Mouse (Mus musculus) stomach, postnatal 0 days (tissue): ENCODE data around the gene Erlec1. TPM values are rescaled to one million over a fixed set of nuclear protein-coding genes. Genes with fewer than 3 reads are reported as not detected.

Source experiments
- ATAC-seq: fragments of 200-750 bp; cut with Nextera tagmentation; 2 replicates; pipeline ENCODE4 v1.8.0; 2017; ENCODE audit not compliant: low FRiP score, low TSS enrichment
- DNase-seq: peaks from one replicate; pipeline ENCODE4 v3.0.0-alpha.2; 2016; ENCODE audit warnings: low spot score
- H3K27ac ChIP-seq: fragments of 300-500 bp; sonication (generic); replicated peaks from 2 replicates; pipeline ENCODE4 v1.5.1; 2014; ENCODE audit warnings: mild to moderate bottlenecking, control low read depth
- H3K27me3 ChIP-seq: fragments of 300-500 bp; sonication (generic); 2 replicates; pipeline ENCODE4 v1.6.1; 2014; ENCODE audit warnings: low read length; ENCODE audit not compliant: control insufficient read depth, insufficient read depth
- H3K36me3 ChIP-seq: fragments of 300-500 bp; sonication (generic); 2 replicates; pipeline ENCODE4 v1.6.1; 2014; ENCODE audit warnings: low read length, mixed read lengths; ENCODE audit not compliant: control insufficient read depth, insufficient read depth
- H3K4me1 ChIP-seq: fragments of 300-500 bp; sonication (generic); replicated peaks from 2 replicates; pipeline ENCODE4 v1.6.1; 2014; ENCODE audit warnings: antibody characterized with exemption; ENCODE audit not compliant: control insufficient read depth, insufficient read depth
- H3K4me2 ChIP-seq: fragments of 300-500 bp; sonication (generic); replicated peaks from 2 replicates; pipeline ENCODE4 v1.6.1; 2014; ENCODE audit warnings: low read depth, mild to moderate bottlenecking, control low read depth, moderate library complexity
- H3K4me3 ChIP-seq: fragments of 300-500 bp; sonication (generic); 2 replicates; pipeline ENCODE4 v1.5.1; 2014; ENCODE audit warnings: low read depth, low read length, control low read depth
- H3K9ac ChIP-seq: fragments of 300-500 bp; sonication (generic); 2 replicates; pipeline ENCODE4 v1.6.1; 2014; ENCODE audit warnings: mild to moderate bottlenecking, low read length, control low read depth, mixed read lengths
- H3K9me3 ChIP-seq: fragments of 300-500 bp; sonication (generic); 2 replicates; pipeline ENCODE4 v1.6.1; 2016; ENCODE audit warnings: low read length; ENCODE audit not compliant: control insufficient read depth
- CTCF ChIP-seq: IDR thresholded peaks from 2 replicates; pipeline ENCODE4 v1.5.1; 2016; ENCODE audit warnings: antibody characterized with exemption, low read depth, mild to moderate bottlenecking, moderate library complexity
- EP300 ChIP-seq: optimal IDR thresholded peaks from 2 replicates; pipeline ENCODE3; 2016; ENCODE audit warnings: antibody characterized with exemption
- WGBS: fragments of 180-500 bp; shearing (Covaris S2); extraction: QIAGEN DNeasy Blood & Tissue Kit; methylation state at CpG from one replicate; pipeline ENCODE4 v1.1.7; 2014; 5-methylcytosine and 5-hydroxymethylcytosine counted together
- polyA plus RNA-seq: library from polyadenylated mRNA; unstranded; fragments of >200 nt; fragmentation: Nextera tagmentation; extraction: Ambion mirVana; gene quantifications from 2 replicates; pipeline ENCODE4 v1.2.1, GENCODE M21; 2015

Erlec1 gene
- polyA plus RNA-seq, 1 experiment from 2014 or later: 12.1 TPM

- H3K9ac ChIP-seq: peak overlapping the region; percentile 78
- H3K9me3 ChIP-seq: no peaks in the 10 kb centered on the region
- H3K4me1 ChIP-seq: 0 out of 2 replicates have a peak, but pooled peaks cover 3% of the 10 kb centered on the region
- H3K27me3 ChIP-seq: no peaks in the 10 kb centered on the region
- TF ChIP-seq CTCF (no peak), EP300 (no peak)
- H3K27ac ChIP-seq: peak overlapping the region; percentile 91
- DNase-seq: no peak
- 0% methylated on average over 2 of the region's 2 CpGs for WGBS
- no peaks in the 10 kb centered on the region for H3K36me3 ChIP-seq
- ATAC-seq: peak; percentile 82
- peak overlapping the region; percentile 65 for H3K4me3 ChIP-seq
- H3K4me2 ChIP-seq: peak overlapping the region; percentile 61
Measured at GRCm38 (mm10) chr11:30986625-30987017, 32.5 kb upstream of the Erlec1 start.

DNA sequence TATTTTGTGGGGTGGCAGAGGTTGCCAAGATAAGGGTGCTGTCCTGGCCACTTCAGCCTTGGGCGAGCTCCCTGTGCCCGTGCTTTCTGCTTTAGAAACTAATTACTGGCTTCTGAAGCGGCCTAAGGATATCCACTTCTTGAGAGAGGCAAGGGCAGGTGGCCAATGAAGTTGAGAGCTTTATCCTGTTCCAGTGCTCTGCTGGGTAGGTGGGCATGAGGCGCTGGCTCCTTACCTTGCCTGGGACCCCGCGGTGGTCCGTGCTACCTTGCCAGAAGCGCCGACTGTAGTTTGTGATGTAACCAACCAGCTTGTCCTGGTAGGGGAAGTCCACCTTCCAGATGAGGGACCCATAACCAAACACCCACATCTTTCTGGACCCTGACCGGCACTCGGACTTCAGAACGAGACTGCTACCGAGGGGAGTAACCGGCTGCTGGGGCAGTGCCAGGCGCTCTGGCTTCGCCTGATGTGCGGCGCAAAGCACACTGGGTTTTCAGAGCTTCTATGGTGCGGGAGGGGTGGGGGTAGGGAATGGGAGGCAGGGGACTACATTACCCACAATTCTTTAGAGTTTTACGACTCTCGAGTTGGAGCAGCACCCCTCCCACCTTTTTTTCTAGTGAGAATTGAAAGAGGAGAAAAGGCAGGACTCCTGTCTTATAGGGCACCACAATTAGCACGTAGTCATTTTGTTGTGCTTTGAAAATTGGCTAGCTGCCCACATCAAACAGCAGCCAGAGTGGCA is 31.9 kb upstream of the Erlec1 start, which contains the start of gene Chac2:
TSS of gene Chac2 (minus strand) at position 474 of the 748 bp plus-strand sequence.
- Histone ChIP-seq H3K27ac (peak within 1 kb of the TSS; percentile 91), H3K27me3 (no peaks in the 10 kb centered on the region), H3K36me3 (no peaks in the 10 kb centered on the region), H3K4me1 (0 out of 2 replicates have a peak, but pooled peaks cover 3% of the 10 kb centered on the region), H3K4me2 (peak within 1 kb of the TSS; percentile 61), H3K4me3 (peak within 1 kb of the TSS; percentile 65), H3K9me3 (no peaks in the 10 kb centered on the region), H3K9ac (peak within 1 kb of the TSS; percentile 78)
- WGBS: under 1% methylated on average over 22 of the region's 22 CpGs
- TF ChIP-seq CTCF (0 out of 2 replicates have a peak, but pooled peaks have one; percentile 3), EP300 (no peak)
- ATAC-seq: peak; percentile 99
- peak; percentile 93 for DNase-seq

GRCm38 (mm10) chr11:30985237-30985636 is 31.1 kb upstream of the Erlec1 start:
- Histone ChIP-seq H3K4me3 (peak overlapping the region; percentile 65), H3K4me1 (0 out of 2 replicates have a peak, but pooled peaks cover 3% of the 10 kb centered on the region), H3K27me3 (no peaks in the 10 kb centered on the region), H3K27ac (no peak overlapping the region), H3K36me3 (no peaks in the 10 kb centered on the region), H3K9ac (no peak overlapping the region), H3K9me3 (no peaks in the 10 kb centered on the region), H3K4me2 (peak overlapping the region; percentile 61; the same call in 1 of the 2 replicates)
- no peak for TF ChIP-seq EP300
- no peak for TF ChIP-seq CTCF
- DNase-seq (no peak), ATAC-seq (no peak)
- 25% methylated on average over 2 of the region's 2 CpGs for WGBS

- Histone ChIP-seq H3K4me3 (peak overlapping the region; percentile 78), H3K36me3 (0 out of 2 replicates have a peak, but pooled peaks cover 3% of the 10 kb centered on the region), H3K27ac (peak overlapping the region; percentile 84), H3K9me3 (no peaks in the 10 kb centered on the region), H3K4me1 (no peaks in the 10 kb centered on the region), H3K9ac (peak overlapping the region; percentile 80), H3K27me3 (no peaks in the 10 kb centered on the region), H3K4me2 (peak overlapping the region; percentile 69)
- peak; percentile 57 for DNase-seq
- ATAC-seq: peak; percentile 80
- TF ChIP-seq EP300 (no peak), CTCF (peak; percentile 36)
- WGBS: 2% methylated on average over 24 of the region's 32 CpGs
Measured at GRCm38 (mm10) chr11:30953469-30954154, 523 bp downstream of the Erlec1 start.

DNA sequence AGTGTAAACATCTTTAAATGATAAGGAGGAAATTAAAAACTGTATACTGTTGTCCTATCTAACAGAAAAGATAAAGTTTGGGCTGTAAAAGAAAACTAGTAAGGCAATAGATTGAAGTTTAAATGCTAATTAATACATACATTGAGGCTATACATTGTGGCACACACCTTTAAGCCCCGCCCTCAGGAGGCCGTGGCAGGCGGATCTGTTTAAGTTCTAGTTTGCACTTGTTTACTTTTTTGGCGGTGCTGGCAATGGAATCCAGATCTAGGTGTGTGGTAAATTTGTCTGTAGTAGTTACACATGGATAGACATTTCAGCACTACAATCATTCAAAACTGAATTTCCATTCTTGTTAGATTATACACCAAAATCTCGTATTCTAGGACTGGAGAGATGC is 1.3 kb downstream of the Erlec1 start:
- no peak for DNase-seq
- no peak overlapping the region for H3K27ac ChIP-seq
- no peak overlapping the region; the same call in 1 of the 2 replicates for H3K9ac ChIP-seq
- H3K27me3 ChIP-seq: no peaks in the 10 kb centered on the region
- H3K4me2 ChIP-seq: peak overlapping the region; percentile 69
- ATAC-seq: no peak
- H3K4me1 ChIP-seq: no peaks in the 10 kb centered on the region
- TF ChIP-seq CTCF (no peak), EP300 (no peak)
- H3K4me3 ChIP-seq: peak overlapping the region; percentile 78
- H3K36me3 ChIP-seq: 0 out of 2 replicates have a peak, but pooled peaks cover 3% of the 10 kb centered on the region
- no peaks in the 10 kb centered on the region for H3K9me3 ChIP-seq
- 23% methylated on average over 5 of the region's 5 CpGs for WGBS
